Mouse (Mus musculus) liver, embryonic 14.5 days (tissue): Measurements from ENCODE around the gene St14.

ENCODE experiments used
- CTCF ChIP-seq: IDR thresholded peaks from 2 replicates; pipeline ENCODE4 v1.5.1; 2016; ENCODE audit warnings: antibody characterized with exemption, low read depth, control low read depth
- EP300 ChIP-seq: IDR thresholded peaks from 2 replicates; pipeline ENCODE4 v1.6.1; 2016; ENCODE audit warnings: antibody characterized with exemption, low read depth

DNA sequence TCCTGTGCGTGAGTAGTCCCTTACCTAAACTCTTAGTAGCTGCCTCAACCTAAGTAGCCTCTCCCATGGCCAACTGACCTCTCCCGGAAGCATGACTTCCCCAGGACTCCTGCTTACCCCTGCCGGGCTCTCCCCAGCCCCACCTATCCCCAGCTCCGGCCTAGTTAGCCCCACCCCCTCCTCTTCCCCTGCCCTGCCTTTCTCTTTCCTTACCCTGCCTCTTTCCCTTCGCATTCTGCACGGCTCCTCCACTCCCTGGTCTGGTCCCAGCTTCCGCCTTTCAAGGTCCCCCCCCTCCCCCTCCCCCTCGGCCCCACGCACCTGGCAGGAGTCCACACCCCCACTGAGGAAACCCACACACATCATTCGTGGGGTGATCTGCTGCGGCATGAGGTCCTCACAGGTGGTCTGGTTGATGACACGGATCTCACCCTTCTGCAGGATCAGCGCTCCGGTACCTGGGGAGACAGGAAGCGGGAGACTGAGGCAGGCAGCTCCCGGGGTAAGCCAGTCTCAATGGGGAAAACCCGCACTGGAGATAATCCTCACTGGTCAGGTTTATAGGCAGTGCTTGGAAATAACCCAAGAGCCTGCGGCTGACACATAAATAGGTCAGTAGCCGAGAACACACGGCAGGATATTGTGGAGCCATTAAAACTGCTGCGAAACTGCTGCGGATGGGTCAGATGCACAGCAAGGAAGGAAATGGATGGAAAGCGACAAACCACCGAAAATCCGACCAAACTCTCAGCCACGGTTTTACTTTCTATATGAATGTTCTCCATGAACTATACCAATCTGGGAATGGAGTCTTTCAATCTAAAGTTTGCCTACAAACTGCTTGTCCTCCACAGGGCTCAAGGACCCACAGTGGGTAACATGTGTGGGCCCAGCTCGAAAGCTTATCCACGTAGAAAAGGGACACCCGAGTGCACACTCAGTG is 41.3 kb downstream of the St14 start:
- no peak for TF ChIP-seq CTCF
- TF ChIP-seq EP300 = no peak
